Mouse (Mus musculus) Patski (cell line): Measurements from ENCODE around the gene Ldb2. TPM values are rescaled to one million over a fixed set of nuclear protein-coding genes. Genes with fewer than 3 reads are reported as not detected.

Source experiments
- ATAC-seq: fragments of 100-300 bp; one replicate; pipeline ENCODE4 v1.8.0; 2021
- CTCF ChIA-PET: fragments of 350-600 bp; sonication (Branson Sonifier 250); formaldehyde crosslinking; loops from one replicate; lab custom pipeline; 2022; ENCODE audit warnings: inconsistent platforms; lab: Charles Lee
- POLR2A ChIA-PET: fragments of 350-600 bp; sonication (Branson Sonifier 250); formaldehyde crosslinking; loops from one replicate; lab custom pipeline; 2022; ENCODE audit warnings: antibody characterized with exemption, inconsistent platforms; lab: Charles Lee
- DNase-seq: peaks from one replicate; pipeline ENCODE4 v3.0.0-alpha.2; 2011; ENCODE audit warnings: low read depth, low spot score
- H3K27me3 ChIP-seq: fragments of 371-371 bp; one replicate; pipeline ENCODE4 v1.5.1; 2021
- CTCF ChIP-seq: fragments of 100-300 bp; IDR thresholded peaks from one replicate; pipeline ENCODE4 v1.5.1; 2021
- in situ Hi-C: fragments of 300-500 bp; cut with MboI; formaldehyde crosslinking; loops from 3 replicates; pipeline ENCODE4 v1.11.1; 2018; ENCODE audit warnings: low pct_unique_long_range_greater_than_20kb, mixed read lengths
- polyA plus RNA-seq: library from polyadenylated mRNA; unstranded; gene quantifications from one replicate; pipeline ENCODE4 v1.2.3, GENCODE M21; 2021

The Ldb2 gene
- polyA plus RNA-seq, 1 experiment from 2014 or later: not detected

DNA sequence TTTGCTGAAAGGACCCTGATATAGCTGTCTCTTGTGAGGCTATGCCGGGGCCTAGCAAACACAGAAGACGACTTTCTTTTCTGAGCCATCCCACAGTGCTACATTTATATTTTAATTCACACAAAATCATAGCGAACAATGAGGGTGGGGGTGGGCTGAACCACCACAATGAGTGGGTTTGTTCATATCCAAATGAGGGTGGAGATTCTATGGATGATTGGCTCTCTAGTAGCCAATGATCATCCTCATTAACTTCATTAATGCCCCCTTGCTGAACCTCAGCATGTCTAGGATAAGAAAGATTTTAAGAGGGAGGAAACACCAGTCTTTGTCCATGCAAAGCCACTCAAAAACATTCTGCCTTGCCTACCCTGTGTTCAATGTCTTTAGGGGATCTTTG lies 156.4 kb downstream of the Ldb2 start:
- CTCF ChIA-PET: no interaction called here
- in situ Hi-C loops: no loop called here
- peaks cover 15% of the 10 kb centered on the region for H3K27me3 ChIP-seq
- POLR2A ChIA-PET: no interaction called here
- DNase-seq: no peak
- no peak for ATAC-seq
- TF ChIP-seq CTCF: no peak

DNA sequence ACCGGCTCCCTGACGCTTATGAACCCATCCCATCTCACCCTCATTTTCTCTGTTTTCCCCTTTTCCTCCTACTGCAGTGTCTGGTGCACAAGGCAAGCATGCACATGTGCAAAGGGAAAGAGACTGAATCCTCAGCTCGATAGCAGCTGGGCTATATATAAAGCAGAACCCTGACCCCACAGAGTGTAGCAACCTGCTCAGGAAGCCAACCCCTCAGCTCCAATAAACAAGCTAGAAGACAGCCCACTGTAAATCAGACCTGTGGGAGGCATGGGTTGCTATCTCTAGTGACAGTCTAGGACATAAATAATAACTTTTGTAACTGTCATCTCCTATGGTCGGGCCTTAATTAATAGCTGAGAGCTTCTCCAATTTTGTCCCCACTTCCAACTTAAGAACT lies 158.4 kb downstream of the Ldb2 start:
- TF ChIP-seq CTCF: no peak
- no peak for ATAC-seq
- CTCF ChIA-PET: no interaction called here

DNA sequence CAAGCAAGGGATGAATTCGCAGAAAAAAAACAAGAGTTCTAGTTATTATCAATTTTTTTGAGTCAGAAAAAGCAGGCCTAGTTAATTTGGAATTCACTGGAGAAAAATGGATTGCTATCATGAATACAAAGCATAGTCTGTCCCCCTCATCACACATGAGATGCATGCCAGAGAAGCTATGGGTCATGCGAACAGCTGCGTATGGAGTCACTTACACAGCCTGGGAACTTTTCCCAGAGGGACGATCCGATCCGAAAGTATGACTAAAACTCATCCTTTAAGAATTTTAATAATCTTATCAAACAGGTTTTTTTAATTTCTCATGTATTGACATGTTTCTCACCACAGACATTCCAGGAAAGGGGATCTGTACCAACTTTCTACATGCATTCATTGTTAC lies 163.9 kb downstream of the Ldb2 start:
- ATAC-seq: no peak
- POLR2A ChIA-PET: no interaction called here

More for the DNA sequence above, 158.4 kb downstream of the Ldb2 start:
- POLR2A ChIA-PET: no interaction called here
- DNase-seq: no peak
- H3K27me3 ChIP-seq: peaks cover 18% of the 10 kb centered on the region
- in situ Hi-C loops: no loop called here

DNA sequence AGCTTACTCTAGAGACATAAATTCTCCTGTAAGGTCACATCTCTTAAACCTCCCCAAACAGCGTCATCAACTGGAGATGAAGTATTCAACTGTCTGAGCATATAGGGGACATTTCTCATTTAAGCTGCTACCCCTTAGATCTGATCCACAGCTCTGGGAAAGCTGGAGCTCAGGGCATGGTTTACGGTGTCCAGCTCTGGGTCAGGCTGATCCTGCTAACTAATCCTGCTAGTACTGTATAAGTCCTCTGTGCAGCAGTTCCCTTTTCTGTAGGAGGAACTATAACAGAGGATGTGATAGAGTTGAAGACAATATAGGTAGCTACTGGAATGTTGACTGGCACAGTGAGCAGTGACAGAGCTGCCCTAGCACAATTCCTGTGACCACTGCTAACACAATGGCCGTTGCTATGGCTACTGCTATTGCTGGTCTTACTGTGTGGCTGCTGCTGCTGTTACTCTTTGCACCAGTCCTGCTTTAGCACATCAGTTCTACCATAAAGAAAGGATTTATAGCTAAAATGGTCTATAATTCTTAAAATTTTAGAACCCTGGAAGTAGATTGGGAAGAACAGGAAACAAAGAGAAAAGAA lies 170.3 kb downstream of the Ldb2 start:
- POLR2A ChIA-PET: no interaction called here
- CTCF ChIA-PET: no interaction called here
- no peak for TF ChIP-seq CTCF
- peaks cover 39% of the 10 kb centered on the region for H3K27me3 ChIP-seq
- in situ Hi-C loops: no loop called here
- ATAC-seq (no peak), DNase-seq (no peak)

More for the DNA sequence above, 163.9 kb downstream of the Ldb2 start:
- no peak for TF ChIP-seq CTCF
- DNase-seq: no peak
- CTCF ChIA-PET: no interaction called here
- H3K27me3 ChIP-seq: peaks cover 25% of the 10 kb centered on the region
- in situ Hi-C loops: no loop called here

DNA sequence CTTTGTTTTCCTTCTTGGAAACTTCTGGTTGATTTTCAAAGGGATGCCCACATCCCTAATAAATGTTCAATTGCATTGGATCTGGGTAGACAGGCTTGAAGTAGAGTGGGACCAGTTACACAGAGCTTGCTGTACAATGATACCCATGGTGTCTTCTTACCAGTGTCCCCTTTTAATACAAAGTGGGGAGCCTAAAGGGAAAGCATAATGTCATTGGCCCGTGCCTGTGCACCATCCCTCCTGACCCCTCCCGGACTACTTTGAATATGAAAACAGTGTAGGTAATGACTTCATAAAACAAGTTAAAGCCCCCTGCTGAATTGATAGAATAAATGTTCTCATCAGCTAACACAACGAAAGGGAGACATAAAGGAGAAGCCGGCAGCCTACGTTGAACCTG lies 172.0 kb downstream of the Ldb2 start:
- peaks cover 32% of the 10 kb centered on the region for H3K27me3 ChIP-seq
- no peak for ATAC-seq
- ChIA-PET POLR2A (no interaction called here), CTCF (no interaction called here)
- in situ Hi-C loops: no loop called here
- no peak for TF ChIP-seq CTCF
- no peak for DNase-seq

DNA sequence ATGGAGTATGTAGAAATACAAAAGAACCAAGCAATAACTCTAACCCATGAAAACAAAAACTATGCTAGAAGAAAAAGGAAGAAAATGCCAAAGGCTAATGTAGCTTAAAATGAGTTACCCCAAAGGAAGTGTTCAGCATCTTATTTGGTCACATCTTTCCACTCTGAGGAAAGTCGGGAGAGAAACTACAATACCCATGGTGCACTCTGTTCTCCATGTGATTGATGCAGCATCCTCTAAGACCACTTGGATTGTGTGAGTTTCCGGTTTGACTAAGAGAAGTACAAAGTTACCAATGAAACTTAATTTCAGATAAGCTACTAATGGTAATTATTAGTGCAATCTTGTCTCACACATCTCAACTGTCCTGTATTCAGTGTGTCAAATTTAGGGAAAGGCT lies 172.6 kb downstream of the Ldb2 start:
- TF ChIP-seq CTCF: no peak
- DNase-seq (no peak), ATAC-seq (no peak)
- POLR2A ChIA-PET: no interaction called here
- in situ Hi-C loops: no loop called here
- H3K27me3 ChIP-seq: peaks cover 27% of the 10 kb centered on the region
- CTCF ChIA-PET: no interaction called here

DNA sequence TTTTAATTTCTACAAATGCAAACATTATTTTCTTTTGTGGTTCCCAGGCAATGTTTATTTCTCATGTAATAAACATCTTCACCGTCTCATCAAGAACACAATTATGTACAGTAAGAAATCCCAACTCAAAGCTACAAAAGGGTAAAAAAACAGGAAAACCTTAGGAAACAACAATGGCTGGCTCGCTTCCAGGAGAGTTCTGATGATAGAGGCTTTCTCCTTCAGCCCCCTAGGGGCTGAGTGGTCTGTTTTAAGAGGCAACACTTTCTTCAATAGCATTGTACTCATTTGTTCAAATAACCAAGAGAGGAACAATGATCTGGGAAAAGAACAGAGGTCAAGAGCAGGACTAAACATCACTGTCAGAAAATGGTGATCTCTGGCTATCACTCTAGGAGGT lies 173.4 kb downstream of the Ldb2 start:
- POLR2A ChIA-PET: no interaction called here
- in situ Hi-C loops: no loop called here
- no peak for ATAC-seq
- DNase-seq: no peak
- TF ChIP-seq CTCF: no peak
- H3K27me3 ChIP-seq: peaks cover 27% of the 10 kb centered on the region
- CTCF ChIA-PET: no interaction called here

DNA sequence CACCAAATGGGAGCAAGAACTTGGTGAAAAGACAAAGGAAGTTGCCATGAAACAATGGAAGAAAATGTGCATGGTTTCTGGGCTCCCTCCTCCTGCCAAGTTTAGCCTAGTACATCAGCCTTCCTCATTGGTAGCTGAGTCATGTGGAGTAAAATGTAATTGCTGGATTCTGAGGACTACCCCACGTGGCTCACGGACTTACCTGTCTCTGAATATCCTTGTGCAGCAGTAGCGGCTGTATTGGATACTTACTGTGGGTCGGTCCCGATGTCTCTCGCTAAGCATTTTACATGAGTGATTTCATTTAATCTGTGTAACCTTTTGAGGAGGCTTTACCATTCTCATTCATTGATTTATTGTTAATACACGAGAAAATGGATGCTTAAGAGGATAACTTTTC lies 183.8 kb downstream of the Ldb2 start:
- TF ChIP-seq CTCF: no peak
- DNase-seq: no peak
- no peak for ATAC-seq
- ChIA-PET CTCF (no interaction called here), POLR2A (no interaction called here)
- peaks cover 13% of the 10 kb centered on the region for H3K27me3 ChIP-seq
- in situ Hi-C loops: no loop called here

DNA sequence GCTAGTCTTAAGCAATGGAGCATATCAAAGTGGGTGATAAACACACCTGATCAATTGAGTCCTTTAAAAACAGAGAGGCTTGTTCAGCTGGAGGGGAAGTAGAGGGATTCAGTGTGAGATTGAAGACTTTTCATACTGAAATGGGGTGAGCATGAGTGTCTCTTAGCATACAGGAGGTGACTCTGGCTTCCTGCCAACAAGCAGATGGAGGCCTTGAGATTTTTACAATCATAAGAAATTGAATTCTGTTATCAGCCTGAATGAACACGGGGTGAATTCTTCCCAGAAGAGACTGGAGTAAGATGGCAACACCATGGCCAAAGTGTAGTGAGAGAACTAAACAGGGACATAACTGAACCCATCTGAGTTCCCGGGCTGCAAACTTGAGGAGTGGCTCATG lies 190.6 kb downstream of the Ldb2 start:
- no peak for DNase-seq
- POLR2A ChIA-PET: interaction anchor here (0.5 kb wide), 1 partner anchor 831 kb away, joined by 3 read pairs; no protein-coding TSS in a partner anchor
- in situ Hi-C loops: no loop called here

DNA sequence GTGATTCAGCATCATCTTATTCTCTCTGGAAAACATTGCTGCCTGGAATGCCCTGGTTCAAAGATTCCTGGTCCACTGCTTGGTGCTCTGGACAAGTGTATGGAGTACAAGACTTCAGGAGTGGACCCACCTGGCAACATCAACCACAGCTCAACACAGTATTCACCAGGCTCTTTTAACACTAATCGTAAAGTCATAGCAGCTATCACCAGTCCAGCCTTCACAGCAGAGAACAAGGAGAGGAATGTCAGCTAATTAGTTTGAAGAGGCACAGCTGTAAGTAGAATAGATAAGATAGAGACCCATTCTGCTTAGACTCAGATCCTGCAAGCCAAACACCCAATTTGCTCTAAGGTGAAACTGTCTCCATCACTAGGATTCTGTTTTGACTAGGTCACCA lies 198.1 kb downstream of the Ldb2 start:
- in situ Hi-C loops: no loop called here
- TF ChIP-seq CTCF: no peak
- CTCF ChIA-PET: no interaction called here

More for the DNA sequence above, 190.6 kb downstream of the Ldb2 start:
- TF ChIP-seq CTCF: no peak
- peaks cover 14% of the 10 kb centered on the region for H3K27me3 ChIP-seq
- no peak for ATAC-seq
- CTCF ChIA-PET: no interaction called here

DNA sequence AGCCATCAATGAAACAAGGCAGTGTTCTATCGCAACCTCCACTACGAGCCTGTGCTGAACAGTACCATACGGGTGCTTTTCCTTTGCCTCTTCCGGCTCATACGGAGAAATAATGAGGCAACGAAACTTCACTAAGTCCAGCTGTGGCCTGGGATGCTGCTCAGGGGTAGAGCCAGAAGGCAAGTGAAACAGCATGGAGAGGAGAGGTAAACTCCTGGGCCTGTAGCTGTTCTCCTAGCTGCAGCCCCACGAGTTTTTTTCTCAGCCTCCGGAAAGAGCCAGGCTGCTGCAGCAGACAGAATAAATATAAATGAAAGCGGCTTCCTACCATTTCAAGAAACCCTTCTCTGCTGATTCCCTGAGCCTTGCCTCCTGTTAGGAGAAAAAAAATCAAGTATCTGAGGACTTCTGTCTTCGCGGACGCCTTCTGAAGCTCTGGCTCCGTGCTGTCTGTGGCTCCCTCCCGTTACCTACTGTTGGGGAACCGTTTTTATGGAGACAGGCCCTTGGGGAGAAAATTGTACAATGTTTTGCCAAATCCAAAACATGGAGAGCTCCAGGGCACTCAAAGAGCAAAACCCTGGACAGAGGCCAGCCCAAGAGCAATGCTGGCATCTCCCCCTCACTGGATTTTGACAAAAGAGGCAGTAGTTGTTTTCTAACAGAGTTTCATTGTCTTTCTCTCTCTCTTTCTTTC lies 205.8 kb downstream of the Ldb2 start:
- DNase-seq: no peak
- CTCF ChIA-PET: no interaction called here
- in situ Hi-C loops: no loop called here
- no peak for ATAC-seq
- POLR2A ChIA-PET: no interaction called here
- no peaks in the 10 kb centered on the region for H3K27me3 ChIP-seq
- no peak for TF ChIP-seq CTCF

More for the DNA sequence above, 198.1 kb downstream of the Ldb2 start:
- ATAC-seq (no peak), DNase-seq (no peak)
- POLR2A ChIA-PET: no interaction called here
- H3K27me3 ChIP-seq: peaks cover 4% of the 10 kb centered on the region
